Mouse (Mus musculus): ENCODE results near the gene Cacna1b. TPM values are rescaled to one million over a fixed set of nuclear protein-coding genes. Genes with fewer than 3 reads are reported as not detected.

The Cacna1b gene
- total RNA-seq (2021) = 1 to 10 TPM; 2.1 to 5.8 TPM
- long read RNA-seq, experiment 1 = 0 reads
- long read RNA-seq, experiment 2, partial matches to known transcripts = 1 of 2 reads
- long read RNA-seq, experiment 2, other reads (novel, unspliced or antisense) = 1 of 2 reads

GRCm38 (mm10) chr2:24763115-24763557, at the start of gene Cacna1b:
TSS of gene Cacna1b (minus strand) at chr2:24763152.
- DNase-seq = peak; percentile 81

- DNase-seq = no peak
These were observed 46.8 kb upstream of the Cacna1b start for GRCm38 (mm10) chr2:24809746-24810145.

DNA sequence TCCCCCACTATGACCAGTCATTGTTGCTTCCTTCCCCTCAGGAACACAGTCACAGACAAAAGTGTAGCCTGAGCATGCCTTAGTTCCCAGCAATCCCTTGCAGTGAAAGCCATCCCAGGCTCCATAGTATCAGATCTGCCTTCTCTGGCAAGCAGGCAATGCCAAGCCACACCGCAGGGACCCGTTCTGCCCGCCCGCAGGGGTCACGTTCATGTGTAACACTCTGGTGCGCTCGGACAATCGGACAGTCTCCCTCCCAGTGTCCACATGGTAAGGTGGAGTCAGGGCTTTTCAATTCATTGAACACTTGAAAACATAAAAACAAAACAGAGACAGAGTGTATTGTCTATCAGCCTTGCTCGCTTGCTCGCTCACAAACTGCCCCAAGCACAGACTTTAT, 44.7 kb upstream of the Cacna1b start:
- no peak for DNase-seq

- no peak for DNase-seq
These were observed 44.1 kb upstream of the Cacna1b start for GRCm38 (mm10) chr2:24807036-24807435.

DNA sequence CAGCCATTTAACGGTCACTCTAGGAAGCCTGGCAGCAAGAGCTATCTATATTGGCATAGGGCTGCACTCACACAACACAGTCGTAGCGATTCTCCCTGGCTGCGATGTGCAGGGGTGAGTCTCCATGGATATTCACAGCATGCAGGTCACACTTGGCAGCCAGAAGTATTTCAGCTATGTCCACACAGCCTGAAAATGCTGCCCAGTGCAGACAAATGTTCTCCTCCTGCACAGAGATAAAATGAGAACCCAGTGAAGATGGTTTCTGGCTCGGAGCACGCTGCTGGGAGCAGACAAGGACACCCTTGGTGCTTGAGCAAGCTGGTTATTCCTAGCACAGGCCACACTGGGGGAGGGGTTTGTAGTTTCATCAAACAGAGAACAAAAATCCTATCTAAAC, 43.2 kb upstream of the Cacna1b start:
- peak; percentile 3 for DNase-seq

DNA sequence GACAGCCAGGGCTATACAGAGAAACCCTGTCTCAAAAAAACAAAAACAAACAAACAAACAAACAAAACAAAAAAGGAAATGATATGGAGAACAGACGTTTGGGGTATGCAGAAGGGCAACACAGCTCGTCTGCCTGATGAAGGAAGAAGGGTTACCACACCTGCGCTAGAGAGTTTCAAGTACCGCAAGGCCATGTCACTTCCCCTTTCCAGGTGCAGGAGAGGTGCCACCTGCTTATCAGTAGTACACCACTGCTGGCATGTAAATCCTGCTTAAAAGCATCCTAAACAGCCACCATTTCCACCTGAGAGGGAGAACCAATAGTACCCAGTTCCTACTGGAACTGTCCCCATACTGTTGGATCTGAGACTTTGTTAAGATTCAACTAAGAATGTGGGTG, 42.7 kb upstream of the Cacna1b start:
- no peak for DNase-seq

DNA sequence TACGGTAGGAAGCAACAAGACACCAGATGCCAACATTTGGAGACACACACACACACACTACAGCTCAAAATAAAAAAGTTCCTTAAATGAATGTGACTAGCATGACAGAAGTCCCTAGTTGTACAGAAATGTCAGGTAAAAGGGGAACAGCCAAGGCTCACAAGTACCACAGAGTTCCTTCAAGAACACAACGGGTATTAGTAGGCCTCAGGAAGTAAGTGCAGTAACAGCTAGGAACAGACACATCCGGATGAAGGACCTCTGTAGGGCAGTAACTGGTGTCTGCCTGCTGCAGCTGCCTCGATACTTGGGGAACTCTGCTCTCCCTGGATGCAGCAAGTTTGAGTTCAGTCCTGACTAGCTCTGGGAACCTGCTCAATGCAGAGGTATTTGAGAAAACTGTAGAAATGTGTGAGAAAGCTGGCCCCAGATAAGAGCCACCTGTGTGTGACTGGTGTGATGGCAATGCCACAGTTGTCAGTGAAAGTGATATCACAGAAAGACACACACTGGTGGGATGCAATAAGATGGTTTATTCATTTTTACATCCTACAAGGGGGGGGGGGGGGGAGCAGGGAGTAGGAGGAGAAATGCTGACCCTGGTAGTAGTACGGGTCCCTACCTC, 34.0 kb upstream of the Cacna1b start:
- DNase-seq = no peak

GRCm38 (mm10) chr2:24787250-24787649, 24.3 kb upstream of the Cacna1b start:
- no peak for DNase-seq

- no peak for DNase-seq
These were observed 18.3 kb upstream of the Cacna1b start for GRCm38 (mm10) chr2:24781253-24781652.

GRCm38 (mm10) chr2:24776831-24777230, 13.9 kb upstream of the Cacna1b start:
- DNase-seq = no peak

DNA sequence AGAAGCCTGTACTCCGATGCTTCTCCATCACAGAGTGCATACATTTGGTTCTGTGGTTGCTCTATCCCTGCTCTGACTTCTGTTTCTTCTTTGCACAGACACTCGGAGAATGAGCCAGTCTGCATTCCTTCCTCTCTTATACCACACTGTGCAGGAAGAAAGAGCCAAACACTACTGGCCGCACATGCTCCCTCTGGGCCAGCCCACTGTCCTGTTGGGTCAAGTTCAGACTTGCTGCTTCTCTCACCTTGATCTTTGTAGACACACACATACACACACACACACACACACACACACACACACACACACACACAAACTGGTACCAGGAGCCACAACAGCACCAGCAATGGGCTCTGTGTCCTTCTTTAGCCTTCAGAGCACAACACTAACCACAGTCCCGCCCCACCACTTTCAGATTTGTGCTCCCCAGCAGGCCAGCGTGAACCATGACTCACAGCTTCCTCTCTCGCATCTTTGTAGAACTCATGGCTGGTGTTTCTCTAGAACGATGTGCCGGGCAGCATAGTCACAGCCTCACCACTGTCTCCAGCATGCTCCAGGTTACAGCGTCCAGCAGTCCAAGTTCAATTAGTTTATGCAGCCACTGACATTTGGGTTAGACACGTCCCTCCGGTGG, 13.1 kb upstream of the Cacna1b start:
- no peak for DNase-seq

GRCm38 (mm10) chr2:24774832-24775231, 11.9 kb upstream of the Cacna1b start:
- no peak for DNase-seq

DNA sequence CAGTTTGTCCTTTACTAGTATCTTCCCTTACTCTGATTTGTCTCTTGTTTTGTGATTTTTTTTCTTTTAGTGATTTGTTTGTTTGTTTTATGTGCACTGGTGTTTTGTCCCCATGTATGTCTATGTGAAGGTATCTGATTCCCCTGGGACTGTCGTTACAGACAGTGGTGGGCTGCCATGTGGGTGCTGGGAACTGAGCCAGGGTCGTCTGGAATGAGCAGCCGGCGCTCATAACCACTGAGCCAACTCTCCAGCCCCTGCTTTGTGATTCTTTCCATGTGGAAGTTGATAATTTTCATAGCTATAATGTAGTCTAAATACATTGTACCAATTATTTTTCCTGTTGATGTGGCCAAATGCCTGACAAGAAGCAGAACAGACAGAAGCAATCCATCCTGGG, 7.9 kb upstream of the Cacna1b start:
- no peak for DNase-seq

DNA sequence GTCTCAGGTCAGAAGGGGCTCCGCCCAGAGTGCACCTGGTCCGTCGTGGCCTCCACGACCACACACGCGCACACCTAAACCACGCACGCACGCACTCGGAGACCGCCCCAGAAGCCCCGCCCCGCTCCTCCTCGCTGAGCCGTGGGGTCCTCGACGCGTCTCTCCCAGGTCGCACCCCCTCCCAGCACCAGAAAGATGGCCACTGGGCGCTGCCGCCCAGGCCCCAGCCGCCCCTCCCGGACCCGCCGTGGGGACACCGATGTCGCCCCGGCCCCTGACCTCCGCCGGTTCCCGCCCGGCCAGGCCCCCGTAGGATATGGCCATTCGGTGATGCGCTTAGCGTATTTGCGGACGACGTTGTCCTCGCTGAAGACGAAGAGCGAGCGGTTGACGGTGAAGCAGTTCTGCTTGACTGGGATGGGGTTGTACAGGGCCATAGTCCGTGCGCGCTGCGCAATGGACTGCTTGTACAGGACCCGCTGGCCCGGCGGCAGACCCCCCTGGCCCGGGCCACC, 449 bp downstream of the Cacna1b start:
- peak; percentile 10 for DNase-seq

GRCm38 (mm10) chr2:24761923-24762445, 968 bp downstream of the Cacna1b start:
- DNase-seq = peak; percentile 79

DNA sequence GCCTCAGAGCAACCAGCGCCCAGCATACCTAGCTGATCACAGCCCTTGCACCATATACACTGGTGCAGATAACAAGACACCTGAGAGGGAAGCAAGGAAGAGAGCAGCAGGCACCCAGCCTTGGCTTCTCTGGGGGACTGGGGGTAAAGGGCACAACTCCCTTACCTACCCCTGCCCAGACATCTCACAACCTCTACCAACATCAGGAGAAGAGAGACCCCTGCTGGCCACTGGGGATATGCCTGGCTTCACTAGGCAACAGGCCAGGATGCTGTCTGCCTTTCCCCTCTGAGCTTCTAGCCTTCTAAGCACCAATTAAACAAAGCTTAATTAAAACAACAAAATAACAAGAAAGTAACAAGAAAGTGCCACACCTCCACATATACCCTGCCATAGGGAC, 7.7 kb downstream of the Cacna1b start:
- peak; percentile 73 for DNase-seq

- DNase-seq = no peak
These were observed 10.4 kb downstream of the Cacna1b start for GRCm38 (mm10) chr2:24752599-24752998.

DNA sequence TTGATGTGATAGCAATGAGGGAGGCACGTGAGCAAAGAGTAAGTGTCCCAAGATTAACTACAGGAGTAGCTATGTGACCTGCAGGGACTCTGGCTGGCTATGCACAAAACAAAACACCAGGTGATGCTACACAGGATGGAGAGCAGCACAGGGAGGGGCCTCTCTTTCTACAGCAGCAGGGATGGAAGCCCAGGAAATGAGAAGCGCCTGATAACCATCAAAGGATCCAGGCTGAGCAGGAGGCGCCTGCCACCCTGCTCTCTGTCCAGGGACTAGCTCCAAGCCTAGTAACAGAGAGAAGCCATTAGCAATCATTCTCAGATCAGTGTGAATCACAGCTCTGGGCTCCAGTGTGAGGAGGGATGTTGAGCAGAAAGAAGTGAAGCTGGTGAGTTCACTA, 12.9 kb downstream of the Cacna1b start:
- DNase-seq = no peak

- DNase-seq = no peak
These were observed 15.1 kb downstream of the Cacna1b start for GRCm38 (mm10) chr2:24747878-24748277.

DNA sequence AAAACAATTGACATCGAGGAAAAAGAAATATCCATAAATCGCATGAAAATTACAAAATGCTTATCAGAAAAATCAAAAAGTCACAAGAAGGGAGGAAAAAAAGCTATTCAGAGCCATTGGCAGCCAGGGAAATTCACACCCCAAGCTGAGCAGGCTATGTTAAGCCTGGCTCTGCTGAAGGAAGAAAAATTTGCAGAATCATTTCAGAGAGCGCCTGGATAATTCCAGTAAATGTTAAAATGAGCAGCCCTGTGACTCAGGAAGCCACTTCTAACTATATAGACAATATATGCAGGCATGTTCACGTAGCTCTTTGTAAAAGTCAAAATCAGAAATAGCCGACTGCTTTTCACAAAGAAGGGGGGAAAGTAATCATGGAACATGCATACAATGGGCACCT, 23.3 kb downstream of the Cacna1b start:
- DNase-seq = no peak

- DNase-seq = no peak
These were observed 29.8 kb downstream of the Cacna1b start for GRCm38 (mm10) chr2:24733157-24733556.

DNA sequence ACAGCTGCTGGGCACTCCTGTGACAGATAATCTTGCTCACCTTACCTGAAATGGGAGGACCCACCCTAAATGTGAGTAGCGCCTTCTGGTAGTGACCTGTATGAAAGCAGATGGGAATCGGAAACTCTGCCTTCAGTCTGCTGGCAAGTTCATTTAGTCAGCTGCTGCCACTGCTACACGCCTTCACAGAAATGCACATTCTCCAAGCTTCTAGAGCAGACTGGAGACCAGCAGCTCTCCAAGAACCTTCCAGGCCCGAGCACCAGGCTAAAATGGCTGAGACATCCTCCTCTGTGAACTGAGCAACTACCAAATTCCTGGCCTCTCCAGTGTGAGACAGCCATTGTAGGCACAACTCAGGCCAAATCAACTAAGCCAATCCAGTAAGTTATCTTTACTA, 37.1 kb downstream of the Cacna1b start:
- no peak for DNase-seq

DNA sequence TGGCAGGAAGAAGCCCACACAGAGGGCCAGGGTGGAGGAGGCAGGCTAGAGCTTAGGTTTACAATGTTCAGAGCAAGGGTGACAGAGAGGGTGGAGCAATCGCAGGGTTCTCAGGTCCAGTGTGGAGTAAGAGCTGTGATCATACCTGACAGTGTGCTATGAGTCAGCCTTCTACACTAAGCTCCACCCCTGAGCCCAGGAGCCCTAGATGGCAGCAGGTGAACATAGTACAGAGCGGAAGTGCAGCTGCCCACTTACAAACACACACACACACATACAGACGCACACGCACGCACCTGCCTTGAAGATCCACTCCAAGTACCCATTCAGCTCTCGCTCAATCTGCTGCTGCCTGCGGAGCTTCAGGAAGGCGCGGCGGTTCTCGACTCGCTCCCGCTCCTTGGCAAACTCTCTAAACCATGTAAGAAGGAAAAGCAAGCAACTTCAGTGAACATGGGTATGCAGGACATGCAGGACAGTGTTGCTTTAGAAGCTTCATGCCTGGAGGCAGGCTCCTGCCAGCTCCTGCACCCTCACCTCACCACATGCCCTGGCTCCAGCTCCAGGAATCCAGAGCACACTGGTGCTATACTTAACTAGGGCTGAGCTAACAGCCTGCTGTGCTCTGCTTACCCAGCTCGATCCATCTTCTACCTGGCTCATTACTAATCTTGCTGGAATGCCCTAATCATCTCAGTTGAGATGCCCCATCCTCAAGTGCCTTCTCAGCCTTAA, 43.1 kb downstream of the Cacna1b start:
- no peak for DNase-seq

Data from adrenal gland, postnatal 10 days (tissue).